Mouse (Mus musculus) liver, adult 2 months (tissue): ENCODE measurements at regions not wholly inside any gene's neighbourhood (a gene's known extent, or its start where the extent isn't known, plus 50 kb on each side); places are given as distances from the start of the nearest gene placed in this dataset.

Source experiments
- CTCF ChIP-seq: fragments of 200-500 bp; IDR thresholded peaks from 2 replicates; pipeline ENCODE4 v1.5.1; 2011; ENCODE audit warnings: low read depth, low read length, control low read depth
- POLR2A ChIP-seq: fragments of 200-500 bp; IDR thresholded peaks from 2 replicates; pipeline ENCODE4 v1.6.1; 2011; ENCODE audit warnings: low read length, control low read depth; ENCODE audit not compliant: insufficient read depth; ENCODE audit errors: extremely low read depth

GRCm38 (mm10) chr6:43885992-43886391 is 219.9 kb upstream of the Tpk1 start:
- TF ChIP-seq POLR2A (no peak), CTCF (no peak)
